Mouse (Mus musculus): ENCODE data around the gene Slc28a1.
A peak's percentile ranks its signal among the peaks of the same experiment; 100 is the strongest.

Slc28a1 gene

GRCm38 (mm10) chr7:81212697-81213346, 98.2 kb downstream of the Slc28a1 start:
- peak; percentile 92 to 95 for DNase-seq (ENCODE audit: low spot score in 2 of 2)

DNA sequence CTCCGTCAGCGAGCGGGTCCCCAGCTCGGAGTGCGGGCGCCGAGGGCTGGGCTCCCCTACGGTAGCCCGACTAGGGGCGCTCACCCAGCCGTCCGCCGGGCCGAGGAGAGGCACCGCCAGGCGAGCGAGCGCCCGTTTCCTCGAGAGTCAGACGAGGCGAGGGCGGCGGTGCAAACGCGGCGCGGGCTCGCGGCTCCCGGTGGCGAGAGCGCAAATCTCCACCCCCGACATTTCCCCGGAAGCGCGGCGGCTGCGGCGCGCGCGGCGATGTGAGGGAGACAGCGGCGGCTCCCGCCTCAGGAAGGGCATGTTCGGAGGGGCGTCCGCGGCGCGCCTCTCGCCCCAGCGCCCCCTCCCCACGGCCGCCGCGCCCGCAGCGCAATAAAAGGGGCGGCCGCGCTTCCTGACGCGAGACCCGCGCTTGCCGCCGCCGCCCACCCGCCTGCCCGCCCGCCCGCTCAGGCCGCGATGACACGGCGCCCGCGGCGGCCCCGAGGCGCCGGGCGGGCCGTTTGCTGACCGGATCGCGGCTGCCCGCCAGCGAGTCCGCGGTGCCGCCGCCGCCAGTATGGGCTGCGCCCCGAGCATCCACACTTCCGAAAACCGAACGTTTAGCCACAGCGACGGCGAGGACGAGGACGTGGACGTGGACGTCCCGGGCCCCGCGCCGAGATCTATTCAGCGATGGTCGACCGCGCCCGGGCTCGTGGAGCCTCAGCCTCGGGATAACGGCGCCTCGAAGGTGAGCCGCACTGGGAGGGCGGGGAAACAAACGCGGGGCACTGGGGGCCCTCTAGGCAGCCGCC, 99.0 kb downstream of the Slc28a1 start, which contains the start of gene Pde8a:
Pde8a (plus strand) TSS at position 250 of the 806 bp plus-strand sequence.
- peak in 1 of 2 experiments; percentile 5 for DNase-seq (ENCODE audit: low spot score in 2 of 2)

DNA sequence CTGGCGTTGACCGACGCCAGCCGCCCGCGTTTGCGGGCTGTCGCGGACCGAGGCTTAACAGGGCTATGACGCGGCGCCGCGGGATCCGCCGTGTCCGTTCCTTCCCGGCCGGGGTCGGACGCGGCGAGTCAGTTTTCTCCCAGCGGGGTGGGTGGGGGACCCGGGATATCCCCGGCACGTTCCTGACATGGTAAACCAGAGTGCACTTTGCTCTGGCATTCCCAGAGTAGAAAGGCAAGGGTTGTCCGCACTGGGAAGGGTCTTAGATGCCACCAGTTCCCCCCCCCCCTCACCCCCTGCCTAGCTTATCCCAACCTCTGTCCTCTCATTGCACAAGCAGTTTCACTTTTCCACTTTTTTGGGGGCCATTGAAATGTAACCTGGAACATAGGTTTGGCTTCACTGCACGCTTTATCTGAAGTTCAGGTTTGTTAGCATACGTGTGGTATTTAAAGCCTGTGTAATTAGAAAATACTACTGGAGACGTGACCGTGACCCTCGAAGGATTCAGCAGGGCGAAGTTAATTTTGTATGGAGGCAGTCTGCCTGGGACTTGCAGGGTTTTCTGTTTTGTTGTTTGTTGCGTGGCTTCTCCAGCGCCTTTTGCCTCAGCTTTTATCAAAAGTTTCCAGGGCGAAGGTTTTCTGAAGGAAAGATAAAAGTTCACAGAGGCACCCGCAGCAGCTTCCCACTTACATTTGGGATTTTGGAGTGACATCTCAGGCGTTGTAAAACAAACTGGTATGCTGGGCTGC, 99.7 kb downstream of the Slc28a1 start:
- no peak for DNase-seq (ENCODE audit: low spot score in 2 of 2)

GRCm38 (mm10) chr7:81215950-81216349, 101.4 kb downstream of the Slc28a1 start:
- DNase-seq (ENCODE audit: low spot score in 2 of 2): no peak

GRCm38 (mm10) chr7:81219321-81219720, 104.7 kb downstream of the Slc28a1 start:
- DNase-seq (ENCODE audit: low spot score in 2 of 2): no peak
